Mouse (Mus musculus) erythroblast, embryonic 14.5 days (primary cell): ENCODE results near the gene Snd1.

Experiments
- GATA1 ChIP-seq: IDR thresholded peaks from 2 replicates; pipeline ENCODE4 v1.6.1; 2012; ENCODE audit warnings: low read length, inconsistent platforms, mixed read lengths
- TAL1 ChIP-seq: IDR thresholded peaks from 3 replicates; pipeline ENCODE4 v1.6.1; 2012; ENCODE audit warnings: low read length, inconsistent platforms, mixed read lengths

- no peak for TF ChIP-seq GATA1
- TF ChIP-seq TAL1 = no peak
These were observed 503.9 kb downstream of the Snd1 start for GRCm38 (mm10) chr6:28978881-28979280.
